Mouse (Mus musculus) hematopoietic stem cell, adult 5-6 weeks (primary cell): ENCODE results near the gene Gstm4. TPM values are rescaled to one million over a fixed set of nuclear protein-coding genes. Genes with fewer than 3 reads are reported as not detected.
A peak's percentile ranks its signal among the peaks of the same experiment; 100 is the strongest.

Source experiments
- ATAC-seq, 2 experiments: fragments of 125-278 bp in 1 of 2; replicated peaks in 1 of 2; 2 replicates each; pipeline ENCODE4 v1.8.0; 2016 to 2017; ENCODE audit warnings: inconsistent platforms in 2 of 2, mild to moderate bottlenecking in 2 of 2, moderate number of reproducible peaks in 2 of 2, low read depth in 1 of 2, moderate TSS enrichment in 1 of 2; ENCODE audit not compliant: low FRiP score in 2 of 2, poor library complexity in 2 of 2, severe bottlenecking in 2 of 2, insufficient read depth in 1 of 2, low TSS enrichment in 1 of 2
- total RNA-seq: library from RNA; stranded (forward); fragments of 172-1452, 232-1000 nt; gene quantifications from 2 replicates; pipeline ENCODE4 v1.2.3, GENCODE M21; 2017

Gstm4 gene
- total RNA-seq: 11.8 and 13.1 TPM in 2 replicates

DNA sequence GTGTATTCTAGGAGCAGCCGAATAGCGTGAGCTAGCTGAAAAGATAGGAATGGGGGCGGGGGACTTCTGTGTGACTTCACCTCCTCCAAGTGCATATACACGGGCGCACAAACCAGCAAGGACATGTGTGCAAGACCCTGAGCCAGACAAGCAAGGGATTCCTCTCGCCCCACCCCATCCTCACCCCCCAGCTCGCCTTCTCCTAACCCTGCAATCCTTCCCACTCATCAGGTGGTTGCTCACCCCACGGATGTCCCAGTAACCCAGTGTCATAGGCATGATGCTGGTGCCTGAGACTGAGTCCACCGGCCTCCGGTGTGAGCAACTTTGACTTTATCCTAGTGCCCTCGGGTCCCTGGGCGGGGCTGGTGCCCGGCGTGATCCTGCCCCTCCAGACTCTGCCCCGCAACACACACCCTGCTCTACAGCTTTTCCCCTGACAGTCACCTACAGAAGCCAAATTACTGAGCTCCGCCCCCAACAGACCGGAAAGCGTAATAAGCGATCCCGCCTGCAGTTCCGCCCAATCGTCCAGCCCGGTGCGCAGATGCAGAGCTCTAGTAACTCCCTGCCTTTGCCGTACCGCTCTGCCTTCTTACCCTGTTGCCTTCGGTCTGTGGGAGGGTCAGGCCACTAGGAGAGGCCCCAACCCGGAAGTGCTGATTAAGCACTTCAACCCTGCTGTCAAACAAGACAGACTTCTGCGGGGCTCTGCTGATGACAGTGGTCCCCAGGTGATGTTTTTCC lies at the start of gene Gstm4:
TSS of gene Gstm4 (minus strand) at position 501 of the 747 bp plus-strand sequence.
- ATAC-seq: peak; percentile 96 to 98

DNA sequence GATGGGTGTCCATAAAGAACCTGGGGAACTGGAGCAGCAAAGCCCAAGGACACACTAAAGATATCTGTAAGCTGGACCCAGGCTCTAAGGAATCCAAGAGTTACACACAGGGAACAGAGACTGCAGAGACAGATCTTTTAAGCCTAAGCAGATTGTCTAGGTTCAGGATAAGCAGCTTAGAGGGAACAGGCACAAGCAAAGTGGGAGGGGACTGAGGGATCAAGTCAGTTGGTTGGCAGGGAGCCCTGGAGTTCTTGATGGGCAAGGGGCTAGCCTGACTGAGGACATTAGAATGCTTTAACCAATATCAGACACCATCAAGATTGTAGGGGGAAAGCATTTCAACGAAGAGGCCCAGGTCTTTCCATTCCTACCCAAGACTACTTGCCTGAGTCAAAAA lies 49.5 kb upstream of the Gstm4 start:
- no peak for ATAC-seq

DNA sequence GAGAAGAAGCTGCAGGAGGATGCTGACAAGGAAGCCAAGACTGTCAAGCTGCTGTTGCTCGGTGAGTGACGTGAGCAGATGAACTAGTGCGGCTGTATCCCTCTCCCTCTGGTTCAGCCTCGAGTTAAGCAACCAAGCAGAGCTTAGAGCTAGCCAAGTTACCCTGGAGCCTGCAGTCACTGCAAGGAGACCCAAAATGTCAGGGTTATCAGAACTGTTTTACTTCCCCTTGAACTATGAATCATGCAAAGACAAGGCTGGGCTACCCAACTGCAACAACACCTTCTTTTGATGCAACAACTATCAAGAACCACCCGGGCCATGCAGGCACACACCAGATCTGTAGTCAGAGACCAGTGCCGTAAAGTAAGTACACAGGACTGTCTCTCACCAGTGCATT lies 48.6 kb upstream of the Gstm4 start:
- no peak for ATAC-seq

DNA sequence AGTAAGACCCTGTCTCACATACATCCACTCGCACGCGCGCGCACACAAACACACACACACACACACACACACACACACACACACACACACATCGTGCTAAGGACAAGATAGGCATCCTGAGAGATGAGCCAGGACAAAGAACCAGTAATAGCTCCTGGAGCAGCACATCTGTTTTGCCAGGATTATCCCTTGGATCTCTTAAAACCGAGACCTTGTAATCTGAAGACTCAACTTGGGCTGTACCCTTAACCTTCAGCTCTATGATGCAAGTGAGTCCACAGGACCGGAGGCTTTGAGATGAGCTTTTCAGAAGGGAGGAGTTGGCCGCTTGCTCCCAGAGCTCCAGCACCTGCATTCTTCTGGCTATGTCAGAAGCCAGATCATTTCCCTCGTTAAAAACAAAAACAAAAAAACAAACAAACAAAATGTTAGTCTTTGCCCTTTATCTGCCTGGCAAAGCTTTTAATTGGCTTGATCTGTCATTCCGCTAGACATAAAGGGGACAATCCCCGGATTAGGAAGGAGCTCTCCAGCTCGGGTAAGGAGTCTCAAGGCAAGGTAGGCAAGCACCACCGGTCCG lies 47.9 kb upstream of the Gstm4 start, which contains the start of gene Gnat2:
TSS of gene Gnat2 (plus strand) at position 254 of the 580 bp plus-strand sequence.
- ATAC-seq: no peak

DNA sequence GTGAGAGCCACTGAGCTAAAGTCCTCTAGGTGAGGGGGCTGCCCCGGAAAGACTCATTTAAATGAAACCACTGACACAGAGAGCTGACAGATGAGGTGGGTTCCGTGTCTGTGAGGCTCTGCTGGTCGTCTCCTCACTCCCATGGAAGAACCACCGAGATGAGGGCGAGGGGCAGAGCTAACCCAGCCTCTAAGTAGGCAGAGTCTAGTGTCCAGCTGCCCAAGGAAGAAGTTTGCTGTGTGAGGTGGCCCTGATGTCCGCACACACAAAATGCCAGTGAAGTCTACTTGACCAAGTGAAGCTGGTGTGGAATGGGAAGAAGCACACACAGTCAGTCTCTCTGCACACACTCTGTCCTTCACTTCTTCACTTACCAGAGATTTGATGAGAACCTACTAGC lies 47.3 kb upstream of the Gstm4 start:
- ATAC-seq: no peak

DNA sequence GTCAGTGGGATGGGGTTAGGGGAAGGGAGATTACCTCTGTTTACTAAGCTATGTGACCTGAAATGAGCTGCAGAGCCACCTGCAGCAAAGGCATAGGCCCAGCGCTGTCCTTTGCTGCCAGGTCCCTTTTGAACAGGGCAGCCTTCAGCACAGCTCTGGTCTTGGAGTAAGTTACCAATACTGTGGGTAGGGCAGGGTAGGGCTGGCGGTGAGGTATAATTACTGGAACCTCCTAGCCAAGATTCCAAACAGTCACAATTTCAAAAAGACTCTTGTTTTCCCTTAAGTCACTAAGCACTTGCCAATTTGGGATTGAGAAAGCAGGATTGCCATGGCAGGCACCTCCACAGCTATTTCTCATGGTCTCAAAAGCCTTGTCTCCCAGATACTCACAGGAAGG lies 45.9 kb upstream of the Gstm4 start:
- ATAC-seq: no peak

DNA sequence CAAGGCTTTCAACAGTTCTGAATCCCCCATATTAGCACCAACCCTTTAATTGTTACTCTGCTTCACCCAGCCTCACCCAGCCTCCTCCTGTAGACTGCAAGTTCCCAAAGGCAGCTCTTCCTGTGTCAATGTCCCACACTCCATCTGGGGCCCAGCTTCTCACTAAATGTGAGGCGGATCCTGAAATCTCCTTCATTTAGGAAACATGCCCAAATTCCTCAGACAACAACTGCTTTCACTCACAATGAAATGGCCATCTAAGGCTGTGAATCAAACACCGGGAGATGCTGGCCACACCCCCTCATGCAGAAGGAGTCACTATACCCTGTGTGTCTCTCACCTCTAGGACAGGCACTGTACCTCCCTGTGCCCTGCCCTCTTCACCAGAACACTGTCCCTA lies 45.2 kb upstream of the Gstm4 start:
- no peak for ATAC-seq

DNA sequence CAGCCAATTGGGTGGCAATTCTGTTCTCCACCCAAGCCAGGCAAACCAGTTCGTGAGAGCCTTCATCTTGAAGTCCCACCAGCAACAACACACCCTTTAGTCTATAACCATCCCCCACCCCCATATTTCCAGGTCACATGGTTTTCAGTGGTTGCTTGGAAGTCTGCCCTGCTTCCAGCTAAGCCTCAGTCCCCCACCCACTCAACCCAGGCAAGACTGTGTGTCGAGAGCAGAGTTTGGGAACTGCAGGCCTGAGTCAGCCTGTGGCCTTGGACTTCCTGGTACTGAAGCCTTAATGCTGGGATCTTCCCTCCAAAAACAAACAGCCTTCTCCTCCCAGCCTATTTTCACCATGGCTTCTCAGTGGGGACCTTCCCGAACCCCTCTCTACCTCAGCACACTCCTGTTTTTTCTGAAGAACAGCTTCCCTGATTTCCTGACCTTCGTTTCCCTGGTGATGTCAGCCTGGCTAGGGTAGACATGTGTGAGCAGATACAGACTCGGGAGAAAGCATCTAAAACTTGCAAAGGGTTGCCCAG lies 44.2 kb upstream of the Gstm4 start:
- ATAC-seq: no peak

DNA sequence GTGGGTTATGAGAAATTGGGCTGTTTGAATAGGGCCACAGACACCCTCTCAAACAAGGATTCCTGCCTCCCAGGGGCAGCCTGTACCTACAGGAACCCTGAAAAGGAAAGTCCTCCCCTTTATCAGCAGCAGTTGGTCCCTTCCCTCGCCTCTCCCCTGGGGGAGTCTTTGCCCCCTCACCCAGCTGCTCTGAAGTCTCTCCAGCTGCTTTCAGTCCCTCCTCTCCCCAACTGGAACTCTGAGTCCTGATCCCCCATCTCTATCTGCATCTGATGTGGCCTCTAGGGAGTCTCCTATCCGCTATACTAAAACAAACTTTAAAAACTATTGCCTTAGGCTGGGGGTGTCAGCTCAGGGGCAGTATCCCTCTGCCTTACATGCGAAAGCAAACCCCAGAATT lies 42.6 kb upstream of the Gstm4 start:
- no peak for ATAC-seq

DNA sequence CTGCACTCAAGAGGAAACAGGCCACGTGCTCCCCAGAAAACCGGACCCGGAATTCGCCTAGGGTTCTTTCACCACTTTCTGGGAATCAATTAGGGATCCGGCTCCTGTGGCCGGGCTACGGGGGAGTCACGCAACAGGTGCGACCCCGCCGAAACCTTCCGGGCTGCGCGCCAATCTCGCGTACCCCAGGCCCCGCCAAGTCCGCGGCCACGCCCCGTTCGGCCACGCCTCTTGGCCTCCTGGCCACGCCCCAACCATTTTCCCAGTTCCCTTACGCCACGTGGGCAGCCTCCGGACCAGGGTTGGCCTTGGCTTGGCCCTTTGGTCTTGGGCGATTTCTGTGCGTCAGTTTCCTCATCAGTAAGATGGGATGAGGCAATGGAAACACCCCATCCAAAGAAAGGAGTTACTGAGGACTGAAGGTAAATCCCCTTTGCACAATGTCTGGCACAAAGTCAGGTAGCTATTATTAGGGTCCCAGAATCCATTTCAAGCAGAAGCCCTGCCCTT lies 41.8 kb upstream of the Gstm4 start, which contains the start of gene Ampd2:
TSS of gene Ampd2 (minus strand) at position 182 of the 510 bp plus-strand sequence.
- peak in 1 of 2 experiments; percentile 48; a peak in 2 of 4 replicates for ATAC-seq

DNA sequence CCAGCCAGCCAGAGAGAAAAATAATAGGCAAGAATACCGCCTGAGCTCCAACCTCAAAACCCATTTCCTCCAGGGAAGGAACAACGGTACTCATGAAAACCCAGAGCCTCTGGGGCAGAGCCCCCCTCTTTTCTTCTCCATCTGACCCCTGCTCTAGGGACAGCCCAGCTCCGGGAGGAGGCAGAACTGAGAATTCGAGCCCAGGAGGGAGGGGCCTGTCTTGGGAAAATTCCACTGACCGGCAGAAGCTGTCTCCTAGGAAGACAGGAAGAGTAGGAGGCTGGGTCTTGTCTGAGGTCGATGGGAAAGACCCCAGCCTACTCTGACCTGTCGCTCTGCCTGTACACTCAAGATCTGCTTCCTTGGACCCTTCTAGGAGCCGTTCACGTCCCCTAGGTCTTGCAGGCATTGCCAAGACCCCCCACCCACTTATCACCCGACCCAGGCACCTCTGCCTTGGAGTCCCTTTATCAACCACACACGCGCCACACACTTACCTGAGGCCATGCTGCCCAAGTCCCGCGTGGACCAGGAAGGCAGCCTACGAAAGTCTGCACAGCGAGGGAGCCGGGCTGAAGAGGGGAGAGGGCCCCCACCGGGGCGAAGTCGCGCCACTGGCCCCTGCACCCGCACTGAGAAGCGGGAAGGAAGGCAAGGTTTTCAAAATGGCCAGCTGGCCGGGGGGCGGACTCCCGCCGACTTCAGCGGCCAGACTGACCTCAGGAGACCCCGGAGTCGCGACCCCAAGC lies 41.2 kb upstream of the Gstm4 start:
- ATAC-seq: peak; percentile 7 to 27; a peak in 3 of 4 replicates

DNA sequence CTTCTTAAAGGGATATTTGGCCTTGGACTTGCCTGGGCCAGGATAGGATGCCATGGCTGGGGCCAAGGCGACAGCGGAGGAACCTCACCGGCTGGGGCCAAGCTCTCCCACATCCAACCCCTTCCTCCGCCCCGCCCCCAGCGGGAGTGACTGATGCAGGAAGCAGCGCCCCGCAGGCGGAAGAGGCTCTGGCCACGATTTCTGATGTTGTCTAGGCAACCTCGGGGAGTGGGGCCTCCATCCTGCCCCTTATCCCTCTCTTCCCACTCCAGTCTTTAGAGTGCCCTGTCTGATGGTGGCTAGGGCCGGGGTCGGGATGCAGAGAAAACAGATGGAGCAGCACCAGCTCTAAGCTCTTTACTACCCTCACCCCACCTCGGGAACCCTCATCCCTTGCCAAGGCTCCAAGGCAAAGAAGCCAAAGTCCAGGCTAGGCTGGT lies 40.6 kb upstream of the Gstm4 start:
- peak; percentile 74 to 81 for ATAC-seq

DNA sequence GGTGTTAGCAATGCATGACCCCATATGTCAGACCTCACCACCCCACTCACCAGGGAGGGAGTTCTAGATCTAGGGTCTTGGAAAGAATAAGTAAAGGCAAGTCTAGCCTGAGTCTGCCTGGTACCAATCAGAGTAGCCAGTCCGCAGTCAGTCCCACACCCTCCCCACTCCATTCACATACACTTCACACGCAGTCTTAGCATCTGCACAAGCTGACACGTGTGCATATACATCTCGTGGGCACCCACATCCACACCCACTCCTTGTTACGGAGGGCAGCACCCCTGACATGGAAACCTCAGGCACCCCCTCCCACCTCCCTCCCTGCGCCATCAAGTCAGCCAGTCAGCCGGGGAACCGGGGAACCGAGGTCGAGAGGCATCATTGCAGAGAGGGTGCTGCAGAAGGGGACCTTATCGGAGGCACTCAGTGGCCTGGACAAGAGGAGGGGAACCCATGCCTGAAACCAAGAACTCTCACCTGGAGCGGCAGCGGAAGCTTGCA lies 40.1 kb upstream of the Gstm4 start:
- no peak for ATAC-seq

DNA sequence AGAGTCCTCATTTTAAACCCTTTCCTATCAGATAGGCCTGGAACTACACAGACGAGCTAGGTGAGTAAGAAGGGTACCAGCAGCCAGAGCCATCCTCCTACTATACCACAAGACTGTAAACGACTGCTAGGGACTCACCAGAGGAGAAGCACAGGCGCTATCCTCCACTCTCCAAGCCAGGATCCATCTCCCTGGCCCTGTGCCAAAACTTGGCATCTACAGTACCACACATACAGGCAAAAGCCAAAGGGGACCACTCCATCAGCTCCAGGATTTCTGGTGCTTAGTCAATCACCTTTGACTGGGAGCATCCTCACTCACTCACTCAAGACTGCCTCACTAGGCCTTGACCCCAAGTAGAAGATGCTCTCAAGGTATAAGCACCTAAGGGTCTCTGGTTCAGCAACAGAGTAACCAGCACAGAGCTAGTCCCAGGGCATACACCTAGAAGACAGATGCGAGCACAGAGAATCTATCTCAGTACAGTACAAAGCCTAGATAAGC lies 39.3 kb upstream of the Gstm4 start:
- no peak for ATAC-seq

DNA sequence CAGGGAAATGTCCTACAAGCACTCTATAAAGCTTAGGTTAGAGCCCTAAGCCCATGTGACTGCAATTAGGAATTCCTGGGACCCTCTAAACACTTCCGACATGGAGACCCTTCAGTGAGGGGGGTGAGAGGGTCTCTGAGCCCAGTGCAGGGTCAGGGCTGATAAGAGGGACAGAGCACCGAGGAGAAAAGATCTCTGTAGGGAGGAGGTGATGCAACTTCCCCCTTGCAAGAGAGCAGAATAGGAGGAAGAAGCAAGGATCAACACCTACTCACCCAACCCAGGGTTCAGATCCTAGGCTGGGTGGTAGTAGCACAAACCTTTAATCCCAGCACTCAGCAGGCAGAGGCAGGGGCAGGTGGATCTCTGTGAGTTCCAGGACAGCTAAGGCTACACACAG lies 38.5 kb upstream of the Gstm4 start:
- no peak for ATAC-seq

DNA sequence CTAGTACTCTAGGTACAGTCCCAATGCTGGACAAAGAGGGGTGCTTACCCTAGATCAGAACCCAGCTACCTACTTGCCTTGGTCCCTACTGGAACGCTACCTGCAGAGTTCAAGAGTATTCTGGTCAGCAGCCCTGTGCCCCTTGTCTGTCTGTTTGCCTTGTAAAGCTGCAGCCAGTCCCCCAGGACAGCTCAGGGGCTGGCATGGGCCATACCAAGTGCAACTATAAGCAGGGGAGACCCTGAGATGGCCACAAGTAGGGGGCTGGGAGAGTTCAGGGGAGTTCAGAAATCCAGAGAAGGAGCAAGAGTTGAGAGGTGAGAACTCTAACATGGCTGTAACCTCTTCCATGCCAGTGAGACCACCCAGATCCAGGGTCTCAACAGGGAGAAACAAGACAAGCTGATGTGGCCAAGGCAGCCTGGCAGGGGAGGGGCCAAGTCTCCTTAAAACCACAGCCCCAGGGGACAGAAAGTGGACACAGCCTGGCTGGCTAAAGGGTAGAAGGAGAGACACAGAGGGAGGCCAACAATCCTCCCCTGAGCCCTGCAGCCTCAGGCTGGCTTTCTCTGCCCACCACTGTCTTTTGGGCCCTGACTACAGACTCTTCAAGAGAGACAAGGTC lies 37.7 kb upstream of the Gstm4 start:
- ATAC-seq: no peak

DNA sequence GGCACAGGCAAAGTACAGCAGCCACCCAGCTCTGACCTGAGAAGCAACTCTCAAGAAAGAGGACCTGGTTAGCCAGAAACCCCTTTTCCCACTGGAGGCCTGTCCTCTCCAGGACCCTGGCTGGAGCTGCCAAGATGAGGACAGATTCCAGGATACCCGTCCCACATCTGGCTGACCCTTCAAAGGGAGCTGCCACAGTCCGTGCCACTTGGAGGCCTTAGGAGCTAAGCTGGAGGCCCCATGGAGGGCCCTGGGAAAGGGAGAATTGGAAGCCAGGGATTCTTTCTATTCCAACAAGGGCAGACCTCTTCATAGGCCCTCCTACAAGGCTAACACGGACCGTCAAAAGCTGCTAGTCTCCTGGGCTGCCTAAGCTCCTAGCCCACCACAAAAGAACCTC lies 37.0 kb upstream of the Gstm4 start:
- ATAC-seq: no peak
